Mouse (Mus musculus): ENCODE data around the gene Ephb2. TPM values are rescaled to one million over a fixed set of nuclear protein-coding genes. Genes with fewer than 3 reads are reported as not detected.

Gene Ephb2
- polyA plus RNA-seq, 1 experiment = 0.20 TPM

DNA sequence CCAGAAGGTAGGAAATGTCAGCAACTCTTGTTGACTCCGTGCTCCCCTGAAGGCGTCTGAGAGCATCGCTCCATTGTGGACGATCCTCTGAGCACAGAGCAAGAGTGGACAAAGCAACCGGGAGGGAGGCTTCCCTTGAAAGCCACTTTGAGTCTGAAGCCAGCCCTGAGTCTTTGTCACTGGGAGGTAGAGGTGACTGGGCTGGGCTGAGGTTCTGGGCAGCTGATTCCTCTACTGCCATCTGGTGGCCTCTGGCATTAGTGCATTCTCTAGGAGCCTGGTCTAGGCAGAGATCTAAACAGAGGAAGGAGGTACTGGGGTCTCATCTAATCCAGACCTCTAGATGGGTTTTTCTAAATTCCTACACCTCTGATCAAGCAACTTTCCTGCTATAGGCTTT, 5.3 kb upstream of the Ephb2 start:
- Histone ChIP-seq H3K4me3 (replicated peaks) (peak overlapping the region; percentile 59), H3K9me3 (no peaks in the 10 kb centered on the region), H3K36me3 (replicated peaks; ENCODE audit: low read length) (no peaks in the 10 kb centered on the region), H3K27me3 (replicated peaks) (peaks cover 65% of the 10 kb centered on the region), H3K4me1 (peaks cover 22% of the 10 kb centered on the region)
- TF ChIP-seq FLI1 (IDR thresholded peaks at IDR 0.05; ENCODE audit: low read length) = no peak
- TF ChIP-seq GATA1 (IDR thresholded peaks at IDR 0.05; ENCODE audit: borderline replicate concordance, low read length) = no peak

DNA sequence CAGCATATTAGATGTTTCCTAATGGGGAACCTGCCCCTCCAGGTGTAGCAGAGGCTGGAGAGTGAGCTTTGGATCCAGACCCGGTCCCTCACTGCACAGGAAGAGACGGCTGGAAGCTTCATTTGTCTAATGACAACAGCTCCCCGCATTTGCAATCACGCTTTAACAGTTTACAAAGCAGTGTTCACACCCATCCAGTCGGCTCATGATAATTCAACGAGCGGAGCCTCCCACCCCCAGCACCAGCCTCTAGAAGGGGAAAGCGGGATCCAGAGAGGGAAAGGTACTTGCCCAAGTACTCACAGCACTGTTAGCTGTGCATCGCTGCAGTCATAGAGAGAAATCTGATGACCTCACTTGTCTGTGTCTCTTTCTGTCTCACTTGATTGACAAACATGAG, 2.7 kb upstream of the Ephb2 start:
- H3K4me3 ChIP-seq (replicated peaks) = no peak overlapping the region
- no peaks in the 10 kb centered on the region for H3K36me3 ChIP-seq (replicated peaks; ENCODE audit: low read length)
- TF ChIP-seq FLI1 (IDR thresholded peaks at IDR 0.05; ENCODE audit: low read length) = no peak
- TF ChIP-seq GATA1 (IDR thresholded peaks at IDR 0.05; ENCODE audit: borderline replicate concordance, low read length) = no peak
- H3K9me3 ChIP-seq = no peaks in the 10 kb centered on the region
- H3K4me1 ChIP-seq = peaks cover 35% of the 10 kb centered on the region
- H3K27me3 ChIP-seq (replicated peaks) = peaks cover 74% of the 10 kb centered on the region

DNA sequence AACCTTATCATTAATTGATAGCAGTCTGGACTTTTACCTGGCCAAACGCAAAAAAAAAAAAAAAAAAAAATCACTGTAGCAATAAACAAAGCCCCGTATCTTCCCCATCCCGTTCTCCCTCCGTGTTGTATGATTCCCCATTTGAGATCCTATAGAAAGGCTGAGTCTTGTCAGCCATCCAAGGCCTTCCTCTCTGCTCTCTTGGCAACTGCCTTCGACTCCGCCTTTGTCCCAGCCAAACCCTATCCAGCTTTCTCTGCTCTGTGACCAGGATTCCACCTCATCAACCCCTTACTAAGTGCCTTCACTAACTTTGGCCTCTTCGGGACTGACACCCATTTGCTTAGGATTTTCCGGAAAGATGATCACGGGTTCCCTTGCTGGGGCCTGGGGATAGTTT, 2.2 kb upstream of the Ephb2 start:
- Histone ChIP-seq H3K36me3 (replicated peaks; ENCODE audit: low read length) (no peaks in the 10 kb centered on the region), H3K4me3 (replicated peaks) (no peak overlapping the region), H3K9me3 (no peaks in the 10 kb centered on the region), H3K27me3 (replicated peaks) (peaks cover 76% of the 10 kb centered on the region), H3K4me1 (peaks cover 35% of the 10 kb centered on the region)
- TF ChIP-seq FLI1 (IDR thresholded peaks at IDR 0.05; ENCODE audit: low read length) (no peak), GATA1 (IDR thresholded peaks at IDR 0.05; ENCODE audit: borderline replicate concordance, low read length) (no peak)

DNA sequence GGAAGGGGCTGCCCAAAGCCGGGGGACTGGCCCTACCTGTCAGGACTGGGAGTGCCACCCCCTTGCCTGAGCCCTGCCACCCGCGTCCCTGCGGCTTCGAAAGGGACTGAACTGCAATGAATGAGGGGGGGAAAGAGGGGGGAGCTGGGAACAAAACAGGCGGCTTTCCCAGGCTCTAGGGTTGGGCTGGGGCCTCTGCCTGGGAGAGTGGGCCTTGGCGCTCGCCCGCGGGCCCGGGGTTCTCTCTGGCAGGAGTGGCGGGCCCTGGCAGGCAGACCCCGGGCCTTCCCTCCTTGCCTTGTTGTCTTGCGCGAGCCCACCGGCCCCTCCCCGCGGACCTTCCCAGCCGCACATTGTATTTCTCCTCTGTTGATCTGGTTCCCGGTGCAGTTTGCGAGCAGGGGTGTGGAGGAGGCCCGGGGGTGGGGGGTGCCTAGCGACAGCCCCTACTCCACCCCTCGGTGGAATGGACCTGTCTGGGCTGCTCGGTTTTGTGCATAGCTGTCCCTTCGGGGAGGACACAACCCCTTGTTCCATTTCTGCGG, 671 bp upstream of the Ephb2 start:
- H3K9me3 ChIP-seq = no peaks in the 10 kb centered on the region
- H3K4me3 ChIP-seq (replicated peaks) = peak overlapping the region; percentile 64
- H3K36me3 ChIP-seq (replicated peaks; ENCODE audit: low read length) = no peaks in the 10 kb centered on the region
- H3K27me3 ChIP-seq (replicated peaks) = peaks cover 87% of the 10 kb centered on the region
- peaks cover 27% of the 10 kb centered on the region for H3K4me1 ChIP-seq
- no peak for TF ChIP-seq GATA1 (IDR thresholded peaks at IDR 0.05; ENCODE audit: borderline replicate concordance, low read length)
- no peak for TF ChIP-seq FLI1 (IDR thresholded peaks at IDR 0.05; ENCODE audit: low read length)

DNA sequence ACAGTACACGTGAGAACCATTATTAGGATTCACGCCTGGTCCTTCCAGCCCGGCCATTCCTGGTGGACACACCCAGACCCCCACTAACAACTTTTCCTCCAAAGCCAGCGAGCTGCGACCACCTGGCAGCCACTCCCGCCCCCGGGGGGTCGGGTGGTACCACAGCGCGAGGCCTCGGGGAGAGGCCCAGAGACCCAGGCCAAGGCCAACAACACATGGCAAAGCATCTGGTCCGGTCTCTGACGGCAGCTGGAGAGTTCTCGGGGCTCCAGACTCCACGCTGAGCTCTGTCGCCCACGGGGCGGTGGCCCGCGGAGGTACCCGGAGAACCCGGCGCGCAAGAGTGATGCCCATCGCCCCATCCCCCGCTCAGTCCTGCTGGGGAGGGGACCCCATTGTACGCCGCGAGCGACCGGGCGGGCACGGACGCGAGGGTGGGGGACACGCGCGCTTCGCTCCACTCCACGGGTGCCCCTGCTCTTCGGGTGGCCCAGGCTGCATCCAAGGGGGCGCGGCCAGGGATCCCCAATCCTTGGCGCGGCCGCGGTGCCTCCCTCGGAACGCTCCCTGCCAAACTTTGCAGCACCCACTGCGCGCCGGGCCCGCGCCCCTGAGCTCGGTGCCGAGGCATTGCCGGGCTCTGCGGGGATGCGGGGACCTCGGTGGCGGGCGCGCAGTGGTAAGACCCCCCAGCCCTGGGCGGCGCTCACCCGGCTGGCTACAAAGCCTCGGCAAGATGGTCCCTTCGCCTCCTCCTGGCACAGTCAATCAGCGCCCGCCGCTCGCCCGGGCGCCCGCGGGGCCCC, 770 bp downstream of the Ephb2 start:
- Histone ChIP-seq H3K9me3 (no peaks in the 10 kb centered on the region), H3K36me3 (replicated peaks; ENCODE audit: low read length) (no peaks in the 10 kb centered on the region), H3K4me3 (replicated peaks) (peak overlapping the region; percentile 56), H3K27me3 (replicated peaks) (peaks cover 96% of the 10 kb centered on the region), H3K4me1 (peaks cover 19% of the 10 kb centered on the region)
- no peak for TF ChIP-seq FLI1 (IDR thresholded peaks at IDR 0.05; ENCODE audit: low read length)
- no peak for TF ChIP-seq GATA1 (IDR thresholded peaks at IDR 0.05; ENCODE audit: borderline replicate concordance, low read length)

- peaks cover 97% of the 10 kb centered on the region for H3K27me3 ChIP-seq (replicated peaks)
- H3K4me3 ChIP-seq (replicated peaks) = no peak overlapping the region
- TF ChIP-seq GATA1 (IDR thresholded peaks at IDR 0.05; ENCODE audit: borderline replicate concordance, low read length) = no peak
- no peak for TF ChIP-seq FLI1 (IDR thresholded peaks at IDR 0.05; ENCODE audit: low read length)
- H3K9me3 ChIP-seq = no peaks in the 10 kb centered on the region
- H3K36me3 ChIP-seq (replicated peaks; ENCODE audit: low read length) = no peaks in the 10 kb centered on the region
- H3K4me1 ChIP-seq = peaks cover 19% of the 10 kb centered on the region
Measured at GRCm38 (mm10) chr4:136834439-136834814, 1.4 kb downstream of the Ephb2 start.

- Histone ChIP-seq H3K4me3 (replicated peaks) (no peak overlapping the region), H3K27me3 (replicated peaks) (peaks cover 99% of the 10 kb centered on the region), H3K9me3 (no peaks in the 10 kb centered on the region), H3K4me1 (peaks cover 19% of the 10 kb centered on the region), H3K36me3 (replicated peaks; ENCODE audit: low read length) (no peaks in the 10 kb centered on the region)
- no peak for TF ChIP-seq FLI1 (IDR thresholded peaks at IDR 0.05; ENCODE audit: low read length)
- TF ChIP-seq GATA1 (IDR thresholded peaks at IDR 0.05; ENCODE audit: borderline replicate concordance, low read length) = no peak
Measured at GRCm38 (mm10) chr4:136833619-136834351, 2.0 kb downstream of the Ephb2 start.

DNA sequence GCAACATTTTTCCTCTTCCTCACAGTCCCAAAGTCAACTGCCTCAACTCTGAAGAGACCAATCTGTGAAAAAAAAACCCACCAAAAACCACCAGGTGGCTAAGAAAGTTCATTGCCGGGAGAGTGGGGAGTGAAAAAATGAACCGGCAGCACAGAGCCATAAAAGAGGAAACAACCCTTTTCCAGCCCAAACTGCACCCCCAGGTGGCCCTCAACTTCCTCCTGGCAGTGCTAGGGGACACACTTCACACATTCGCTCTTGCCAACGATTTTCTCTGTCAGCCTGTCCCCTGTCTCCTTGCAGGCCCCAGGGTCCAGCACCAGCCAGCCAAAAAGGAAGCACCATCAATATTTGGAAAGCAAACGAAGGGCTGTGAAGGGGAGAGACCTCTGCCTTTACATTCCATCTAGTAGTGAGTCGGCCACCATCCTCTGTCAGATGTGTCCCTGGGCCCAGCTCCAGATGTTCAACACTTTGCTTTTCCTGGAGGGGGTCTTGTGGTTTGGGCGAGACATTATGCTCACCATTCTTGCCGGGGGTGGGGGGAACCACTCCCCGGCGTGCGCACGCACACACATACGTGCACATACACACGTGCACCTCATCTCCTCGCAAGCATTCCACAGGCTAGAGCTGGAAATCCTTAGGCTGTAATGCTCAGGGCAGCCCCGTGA, 3.1 kb downstream of the Ephb2 start:
- Histone ChIP-seq H3K4me1 (peaks cover 19% of the 10 kb centered on the region), H3K9me3 (no peaks in the 10 kb centered on the region), H3K4me3 (replicated peaks) (no peak overlapping the region), H3K27me3 (replicated peaks) (peaks cover 99% of the 10 kb centered on the region), H3K36me3 (replicated peaks; ENCODE audit: low read length) (no peaks in the 10 kb centered on the region)
- no peak for TF ChIP-seq GATA1 (IDR thresholded peaks at IDR 0.05; ENCODE audit: borderline replicate concordance, low read length)
- no peak for TF ChIP-seq FLI1 (IDR thresholded peaks at IDR 0.05; ENCODE audit: low read length)

GRCm38 (mm10) chr4:136830272-136830823, 5.4 kb downstream of the Ephb2 start:
- Histone ChIP-seq H3K36me3 (replicated peaks; ENCODE audit: low read length) (no peaks in the 10 kb centered on the region), H3K9me3 (no peaks in the 10 kb centered on the region), H3K27me3 (replicated peaks) (peaks cover 96% of the 10 kb centered on the region), H3K4me3 (replicated peaks) (no peak overlapping the region), H3K4me1 (peaks cover 6% of the 10 kb centered on the region)
- TF ChIP-seq FLI1 (IDR thresholded peaks at IDR 0.05; ENCODE audit: low read length) (no peak), GATA1 (IDR thresholded peaks at IDR 0.05; ENCODE audit: borderline replicate concordance, low read length) (no peak)
